In the genomic region with DNA sequence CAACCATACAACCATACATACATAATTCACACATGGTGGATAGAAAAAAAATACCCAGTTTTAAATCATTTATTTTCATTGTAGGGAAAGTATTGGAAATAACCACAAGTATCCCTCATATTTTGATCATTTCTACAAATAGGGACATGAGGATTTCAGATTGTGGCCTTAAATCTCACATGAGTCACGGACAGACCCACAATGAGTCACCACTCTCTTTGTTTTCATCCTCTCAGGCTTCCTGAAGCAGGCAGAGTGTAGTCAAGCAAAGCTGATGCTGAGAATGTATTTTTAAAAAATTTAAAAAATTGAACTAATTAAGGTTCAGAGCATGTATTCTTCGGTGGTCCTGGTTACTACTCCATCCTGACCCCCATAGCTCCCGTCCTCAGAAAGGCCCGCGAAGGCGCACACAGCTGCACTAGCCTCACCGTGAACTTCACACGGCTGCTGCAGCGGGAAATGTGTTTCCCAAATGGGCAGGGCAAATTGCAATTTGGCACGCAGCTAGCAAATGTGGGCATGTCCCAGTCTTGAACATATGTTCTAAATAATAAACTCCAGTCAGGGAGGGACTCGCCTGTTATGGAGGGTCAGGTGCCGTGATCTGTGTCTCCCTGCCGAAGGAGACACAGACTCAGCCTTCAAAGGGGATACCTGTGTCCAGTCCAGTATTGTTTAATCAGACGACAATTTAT, we compare ENCODE assay signal across 16 mouse cellular contexts.
DNase-seq lines count a peak whose midpoint lies in the region; ATAC-seq lines count a peak whose summit lies in the region.
"Had no signal": no experiment of that assay in that cellular context is flagged by ENCODE, and none has a peak within 500 bp of the region (broad histone marks: within the 10 kb centered on the region; RNA-seq: fewer than 3 reads in every experiment).

No protein-coding gene starts in this region.

- H3K4me3 ChIP-seq in neural tube, embryonic 15.5 days (replicated peaks) = no peak overlapping the region
- H3K4me3 ChIP-seq in limb, embryonic 12.5 days (replicated peaks) = no peak overlapping the region
- no peak overlapping the region for H3K4me3 ChIP-seq in forebrain, embryonic 16.5 days (replicated peaks; ENCODE audit: low read length)
- H3K4me3 ChIP-seq: embryonic facial prominence, embryonic 12.5 days; heart, embryonic 13.5 days; hindbrain, embryonic 13.5 days had no signal

- H3K9ac ChIP-seq in neural tube, embryonic 15.5 days (replicated peaks) = no peak overlapping the region
- no peak overlapping the region for H3K9ac ChIP-seq in limb, embryonic 12.5 days (replicated peaks)
- H3K9ac ChIP-seq in forebrain, embryonic 16.5 days (replicated peaks; ENCODE audit: low read depth, low read length) = no peak overlapping the region
- H3K9ac ChIP-seq: embryonic facial prominence, embryonic 12.5 days; forebrain, postnatal 0 days; heart, embryonic 13.5 days; hindbrain, embryonic 13.5 days had no signal

- 48% methylated on average over 14 of the region's 14 CpGs for WGBS in neural tube, embryonic 15.5 days
- WGBS in limb, embryonic 12.5 days = 43% methylated on average over 14 of the region's 14 CpGs
- 80% methylated on average over 14 of the region's 14 CpGs for WGBS in forebrain, embryonic 16.5 days

- no peaks in the 10 kb centered on the region for H3K9me3 ChIP-seq in neural tube, embryonic 15.5 days (replicated peaks)
- no peaks in the 10 kb centered on the region for H3K9me3 ChIP-seq in limb, embryonic 12.5 days
- no peaks in the 10 kb centered on the region for H3K9me3 ChIP-seq in forebrain, embryonic 16.5 days (ENCODE audit: control insufficient read depth, low read length)
- H3K9me3 ChIP-seq: embryonic facial prominence, embryonic 12.5 days; heart, embryonic 13.5 days; hindbrain, embryonic 13.5 days had no signal

- no peaks in the 10 kb centered on the region for H3K27me3 ChIP-seq in neural tube, embryonic 15.5 days (replicated peaks)
- no peaks in the 10 kb centered on the region for H3K27me3 ChIP-seq in limb, embryonic 12.5 days
- H3K27me3 ChIP-seq in forebrain, embryonic 16.5 days (replicated peaks; ENCODE audit: control insufficient read depth, insufficient read depth, low read length) = no peaks in the 10 kb centered on the region
- H3K27me3 ChIP-seq: embryonic facial prominence, embryonic 12.5 days; heart, embryonic 13.5 days; hindbrain, embryonic 13.5 days had no signal

- no peak overlapping the region for H3K27ac ChIP-seq in neural tube, embryonic 15.5 days (replicated peaks)
- no peak overlapping the region for H3K27ac ChIP-seq in limb, embryonic 12.5 days
- H3K27ac ChIP-seq in forebrain, embryonic 16.5 days (ENCODE audit: low read length) = no peak overlapping the region
- H3K27ac ChIP-seq: embryonic facial prominence, embryonic 12.5 days; heart, embryonic 13.5 days; hindbrain, embryonic 13.5 days had no signal

- no peaks in the 10 kb centered on the region for H3K36me3 ChIP-seq in neural tube, embryonic 15.5 days
- H3K36me3 ChIP-seq in limb, embryonic 12.5 days = peaks cover 37% of the 10 kb centered on the region
- no peaks in the 10 kb centered on the region for H3K36me3 ChIP-seq in forebrain, embryonic 16.5 days (ENCODE audit: control insufficient read depth, insufficient read depth)
- H3K36me3 ChIP-seq: embryonic facial prominence, embryonic 12.5 days; heart, embryonic 13.5 days; hindbrain, embryonic 13.5 days had no signal

- DNase-seq in adrenal gland, adult 2 months = peak; percentile 37
- DNase-seq in adrenal gland, postnatal 25 days = no peak
- DNase-seq in neural tube, embryonic 10.5 days (ENCODE audit: extremely low spot score, low spot score) = peak; percentile 24
- DNase-seq in layer of hippocampus, adult 11-12 months (ENCODE audit: low spot score) = no peak
- DNase-seq in liver = no peak
- DNase-seq: B cell, adult 2 months; forebrain, postnatal 0 days; kidney, adult 9 months; lung, adult 2 months; right cerebral cortex, adult 18-20 months had no signal

- no peaks in the 10 kb centered on the region for H3K4me1 ChIP-seq in neural tube, embryonic 15.5 days
- H3K4me1 ChIP-seq in limb, embryonic 12.5 days (replicated peaks) = peaks cover 2% of the 10 kb centered on the region
- H3K4me1 ChIP-seq in forebrain, embryonic 16.5 days (replicated peaks; ENCODE audit: control insufficient read depth, insufficient read depth, low read length) = no peaks in the 10 kb centered on the region
- H3K4me1 ChIP-seq: hindbrain, embryonic 13.5 days had no signal

- H3K4me2 ChIP-seq in neural tube, embryonic 15.5 days = no peak overlapping the region
- H3K4me2 ChIP-seq in limb, embryonic 12.5 days = no peak overlapping the region
- H3K4me2 ChIP-seq in forebrain, embryonic 16.5 days (ENCODE audit: low read length) = no peak overlapping the region
- H3K4me2 ChIP-seq: embryonic facial prominence, embryonic 12.5 days; heart, embryonic 13.5 days; hindbrain, embryonic 13.5 days had no signal

- ATAC-seq in neural tube, embryonic 15.5 days (ENCODE audit: low FRiP score) = no peak
- ATAC-seq in limb, embryonic 12.5 days (ENCODE audit: insufficient number of reproducible peaks, insufficient read depth, low FRiP score, low TSS enrichment, low read depth) = peak; percentile 59; the same call in 1 of the 2 replicates
- no peak for ATAC-seq in forebrain, embryonic 16.5 days
- ATAC-seq: forebrain, postnatal 0 days had no signal

Comparison
In these comparisons a context has a peak if more than half of its experiments do, and no peak if none do; other contexts are left out.
1. DNase-seq: peak in adrenal gland, adult 2 months (single experiment) and neural tube, embryonic 10.5 days (single experiment); none in adrenal gland, postnatal 25 days (single experiment), layer of hippocampus, adult 11-12 months (single experiment) and liver (single experiment).